Comparison of ENCODE assay signal across 11 mouse cellular contexts in genomic region chr6:117299503-117300288, GRCm38 (mm10).
A peak's percentile ranks its signal among the peaks of the same experiment; 100 is the strongest.
DNase-seq lines count a peak whose midpoint lies in the region; ATAC-seq lines count a peak whose summit lies in the region.
"Had no signal": no experiment of that assay in that cellular context is flagged by ENCODE, and none has a peak within 500 bp of the region (broad histone marks: within the 10 kb centered on the region; RNA-seq: fewer than 3 reads in every experiment).

No protein-coding gene starts in this region.

- H3K27me3 ChIP-seq in liver, embryonic 11.5 days (replicated peaks; ENCODE audit: control insufficient read depth, insufficient read depth, low read length), result no peaks in the 10 kb centered on the region

- peak; percentile 32 for DNase-seq in embryo, embryonic 10 days (ENCODE audit: low spot score)
- DNase-seq in embryo, embryonic 11 days, result no peak
- DNase-seq in liver, result peak; percentile 40
- no peak for DNase-seq in liver, embryonic 11.5 days (ENCODE audit: low spot score)
- DNase-seq in fibroblast of lung, adult 2 months (ENCODE audit: low read depth), result peak; percentile 49
- DNase-seq in lung, postnatal 36 days, result peak; percentile 35
- DNase-seq in spleen, adult 18-20 months, result no peak
- no peak for DNase-seq in c-Kit-positive CD71-positive TER-119-positive erythroid progenitor cells, embryonic 14.5 days (ENCODE audit: low spot score)

- no peaks in the 10 kb centered on the region for H3K4me1 ChIP-seq in liver, embryonic 11.5 days (replicated peaks; ENCODE audit: control insufficient read depth, insufficient read depth, low read length)
- H3K4me1 ChIP-seq: limb, embryonic 13.5 days; midbrain, embryonic 10.5 days had no signal

- no peak overlapping the region for H3K9ac ChIP-seq in liver, embryonic 11.5 days (ENCODE audit: low read depth, low read length)
- H3K9ac ChIP-seq: limb, embryonic 13.5 days had no signal

- WGBS in liver, embryonic 11.5 days, result 63% methylated on average over 7 of the region's 7 CpGs

- no peaks in the 10 kb centered on the region for H3K36me3 ChIP-seq in liver, embryonic 11.5 days (ENCODE audit: control insufficient read depth, insufficient read depth, low read length)
- H3K36me3 ChIP-seq: limb, embryonic 13.5 days; midbrain, embryonic 10.5 days had no signal

- H3K4me3 ChIP-seq in liver, embryonic 11.5 days (ENCODE audit: low read depth, low read length), result no peak overlapping the region
- H3K4me3 ChIP-seq: limb, embryonic 13.5 days; midbrain, embryonic 10.5 days had no signal

- H3K27ac ChIP-seq in liver, embryonic 11.5 days (ENCODE audit: low read depth, low read length), result no peak overlapping the region
- H3K27ac ChIP-seq: limb, embryonic 13.5 days; midbrain, embryonic 10.5 days had no signal

- H3K9me3 ChIP-seq in liver, embryonic 11.5 days (ENCODE audit: control insufficient read depth, low read length), result no peaks in the 10 kb centered on the region
- H3K9me3 ChIP-seq: limb, embryonic 13.5 days; midbrain, embryonic 10.5 days had no signal

- H3K4me2 ChIP-seq in liver, embryonic 11.5 days, result no peak overlapping the region
- H3K4me2 ChIP-seq: limb, embryonic 13.5 days had no signal

- no peak; the same call in 1 of the 2 replicates for ATAC-seq in liver, embryonic 11.5 days (replicated peaks; ENCODE audit: low FRiP score)
- ATAC-seq: inflammation-experienced regulatory T-cells, adult 6 months had no signal

Comparison
In these comparisons a context has a peak if more than half of its experiments do, and no peak if none do; other contexts are left out.
1. DNase-seq: peak in embryo, embryonic 10 days (single experiment), liver (single experiment), fibroblast of lung, adult 2 months (single experiment) and lung, postnatal 36 days (single experiment); none in embryo, embryonic 11 days (single experiment), liver, embryonic 11.5 days (single experiment), spleen, adult 18-20 months (0 of 2) and c-Kit-positive CD71-positive TER-119-positive erythroid progenitor cells, embryonic 14.5 days (single experiment).